Mouse (Mus musculus) small intestine, adult 2 months (tissue): ENCODE data around the gene Nans. TPM values are rescaled to one million over a fixed set of nuclear protein-coding genes. Genes with fewer than 3 reads are reported as not detected.

ENCODE experiments used
- H3K27ac ChIP-seq: fragments of 200-500 bp; 2 replicates; pipeline ENCODE4 v1.5.1; 2012; ENCODE audit warnings: low read depth, low read length, control low read depth, inconsistent platforms; ENCODE audit not compliant: insufficient read depth
- H3K27me3 ChIP-seq: fragments of 200-500 bp; 2 replicates; pipeline ENCODE4 v1.6.1; 2012; ENCODE audit warnings: mild to moderate bottlenecking, moderate library complexity, low read length, inconsistent platforms; ENCODE audit not compliant: control insufficient read depth, insufficient read depth
- H3K36me3 ChIP-seq: fragments of 200-500 bp; 2 replicates; pipeline ENCODE4 v1.6.1; 2012; ENCODE audit warnings: mild to moderate bottlenecking, low read length, control low read depth, inconsistent platforms; ENCODE audit not compliant: control insufficient read depth, insufficient read depth
- H3K4me1 ChIP-seq: fragments of 200-500 bp; 2 replicates; pipeline ENCODE4 v1.6.1; 2012; ENCODE audit warnings: low read length, inconsistent platforms, mixed read lengths; ENCODE audit not compliant: control insufficient read depth, insufficient read depth, insufficient read length
- H3K4me3 ChIP-seq: fragments of 200-500 bp; 2 replicates; pipeline ENCODE4 v1.5.1; 2012; ENCODE audit warnings: low read depth, mild to moderate bottlenecking, control low read depth, inconsistent platforms, low read length, moderate library complexity
- CTCF ChIP-seq: fragments of 200-500 bp; IDR thresholded peaks from 2 replicates; pipeline ENCODE4 v1.5.1; 2012; ENCODE audit warnings: low read depth, mild to moderate bottlenecking, control low read depth, inconsistent platforms, low read length, moderate library complexity, mixed read lengths; ENCODE audit not compliant: insufficient replicate concordance, insufficient read length; ENCODE audit errors: extremely low read depth
- POLR2A ChIP-seq: fragments of 200-500 bp; IDR thresholded peaks from 2 replicates; pipeline ENCODE4 v1.6.1; 2012; ENCODE audit warnings: low read depth, mild to moderate bottlenecking, control low read depth, inconsistent platforms, low read length, moderate library complexity
- WGBS: fragments of 180-500 bp; shearing (Covaris S2); methylation state at CpG from one replicate; pipeline ENCODE4 v1.1.7; 2018; 5-methylcytosine and 5-hydroxymethylcytosine counted together
- polyA plus RNA-seq: library from polyadenylated mRNA; depleted of rRNA; stranded (reverse); fragments of >200 nt; gene quantifications from 2 replicates; pipeline ENCODE4 v1.2.3, GENCODE M21; 2012

The Nans gene
- polyA plus RNA-seq, 1 experiment, result 36.0 TPM

GRCm38 (mm10) chr4:46526226-46526625, 37.2 kb downstream of the Nans start:
- peaks cover 34% of the 10 kb centered on the region for H3K36me3 ChIP-seq
- no peaks in the 10 kb centered on the region for H3K27me3 ChIP-seq
- WGBS, result 90% methylated on average over 3 of the region's 3 CpGs
- TF ChIP-seq POLR2A (no peak), CTCF (no peak)
- H3K27ac ChIP-seq, result no peak overlapping the region
- no peak overlapping the region for H3K4me3 ChIP-seq
- H3K4me1 ChIP-seq, result peaks cover 21% of the 10 kb centered on the region

DNA sequence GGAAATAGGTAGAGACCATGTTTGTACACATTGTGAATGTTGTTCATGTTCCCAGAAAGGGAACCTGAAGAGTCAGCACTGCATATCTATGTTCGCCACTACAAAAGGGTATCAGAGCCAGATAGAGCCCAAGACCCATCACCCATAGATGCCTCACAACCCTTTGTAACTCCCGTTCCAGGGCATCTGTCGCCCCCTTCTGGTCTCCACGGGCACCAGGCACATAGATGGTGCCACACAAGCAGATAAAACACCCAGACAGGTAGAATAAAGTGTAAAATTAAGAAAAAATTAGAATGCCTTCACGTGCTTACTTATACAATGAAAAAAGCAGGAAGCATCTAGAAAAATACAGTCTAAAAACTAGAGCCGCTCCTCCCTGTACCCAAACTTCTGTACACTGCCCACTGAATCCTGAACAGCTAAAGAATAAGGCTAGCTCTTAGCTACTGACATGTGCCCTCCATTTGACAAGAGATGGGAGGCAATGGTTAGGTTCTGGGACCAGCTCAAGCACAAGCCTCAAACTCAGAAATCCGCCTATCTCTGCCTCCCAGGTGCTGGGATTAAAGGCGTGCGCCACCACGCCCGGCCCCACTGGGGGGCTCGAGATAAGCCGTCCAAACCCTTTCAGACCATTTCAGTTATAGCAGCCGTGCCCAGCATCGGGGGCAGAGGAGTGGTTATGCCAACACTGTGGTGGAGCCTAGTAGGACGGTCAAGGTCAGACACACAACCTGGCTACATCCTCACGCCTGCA, 37.9 kb downstream of the Nans start:
- 31% methylated on average over 17 of the region's 17 CpGs for WGBS
- Histone ChIP-seq H3K36me3 (peaks cover 34% of the 10 kb centered on the region), H3K27me3 (no peaks in the 10 kb centered on the region), H3K4me3 (peak overlapping the region; percentile 61), H3K4me1 (peaks cover 21% of the 10 kb centered on the region), H3K27ac (peak overlapping the region; percentile 83)
- TF ChIP-seq CTCF, result peak; percentile 53; the same call in 1 of the 2 replicates
- no peak for TF ChIP-seq POLR2A

DNA sequence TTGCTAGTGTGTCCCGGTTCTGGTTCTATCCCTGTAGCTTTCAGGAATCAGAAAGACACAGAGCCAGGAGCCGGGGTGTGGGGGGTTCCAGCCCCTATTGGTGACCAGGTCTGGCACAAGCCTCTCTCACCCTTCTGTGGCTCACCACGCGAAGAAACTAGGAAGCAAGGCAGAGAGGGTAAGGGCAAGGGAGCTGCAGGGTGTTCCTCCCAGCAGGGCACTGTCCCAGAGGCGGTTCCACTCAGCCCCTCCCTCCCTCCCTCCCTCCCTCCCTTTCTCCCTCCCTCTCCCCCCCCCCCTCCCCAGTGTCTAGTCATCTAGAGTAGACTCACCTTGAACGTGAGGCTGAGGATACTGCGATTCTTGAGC, 38.5 kb downstream of the Nans start:
- 2% methylated on average over 6 of the region's 7 CpGs for WGBS
- Histone ChIP-seq H3K27ac (peak overlapping the region; percentile 84), H3K27me3 (no peaks in the 10 kb centered on the region)

GRCm38 (mm10) chr4:46529722-46530121, 40.7 kb downstream of the Nans start:
- no peaks in the 10 kb centered on the region for H3K27me3 ChIP-seq
- WGBS, result 18% methylated on average over 7 of the region's 7 CpGs
- peak overlapping the region; percentile 86 for H3K27ac ChIP-seq
- H3K4me3 ChIP-seq, result peak overlapping the region; percentile 17; the same call in 1 of the 2 replicates
- peaks cover 28% of the 10 kb centered on the region for H3K36me3 ChIP-seq
- peaks cover 22% of the 10 kb centered on the region for H3K4me1 ChIP-seq
- TF ChIP-seq CTCF (no peak), POLR2A (no peak)

More for the DNA sequence above, 38.5 kb downstream of the Nans start:
- H3K36me3 ChIP-seq, result peaks cover 33% of the 10 kb centered on the region
- peak overlapping the region; percentile 61 for H3K4me3 ChIP-seq
- peaks cover 21% of the 10 kb centered on the region for H3K4me1 ChIP-seq
- peak; percentile 41; the same call in 1 of the 2 replicates for TF ChIP-seq POLR2A
- TF ChIP-seq CTCF, result no peak

DNA sequence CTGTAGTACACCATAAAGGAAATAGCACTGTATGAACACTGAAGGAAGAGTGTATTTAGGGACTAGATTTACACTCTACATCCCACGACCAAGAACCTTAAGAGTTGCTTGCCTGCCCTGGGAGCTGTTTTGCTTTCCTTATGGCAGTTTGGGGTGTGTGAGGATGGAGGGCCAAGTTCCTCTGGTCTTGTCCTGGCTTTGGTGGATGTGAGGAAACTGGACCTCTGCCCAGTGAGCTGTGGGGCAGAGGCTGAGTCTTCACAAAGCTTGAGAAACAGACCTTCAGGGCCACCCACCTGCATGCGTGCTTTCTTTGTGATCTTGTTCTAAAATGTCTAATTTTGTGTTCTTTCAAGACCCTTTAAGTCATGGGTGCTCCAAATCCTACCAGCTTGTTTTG, 43.5 kb downstream of the Nans start:
- H3K4me1 ChIP-seq, result peaks cover 14% of the 10 kb centered on the region
- H3K27ac ChIP-seq, result no peak overlapping the region
- H3K36me3 ChIP-seq, result peaks cover 26% of the 10 kb centered on the region
- H3K4me3 ChIP-seq, result no peak overlapping the region
- TF ChIP-seq POLR2A (no peak), CTCF (no peak)
- no peaks in the 10 kb centered on the region for H3K27me3 ChIP-seq
- WGBS, result 79% methylated on average over 2 of the region's 2 CpGs

DNA sequence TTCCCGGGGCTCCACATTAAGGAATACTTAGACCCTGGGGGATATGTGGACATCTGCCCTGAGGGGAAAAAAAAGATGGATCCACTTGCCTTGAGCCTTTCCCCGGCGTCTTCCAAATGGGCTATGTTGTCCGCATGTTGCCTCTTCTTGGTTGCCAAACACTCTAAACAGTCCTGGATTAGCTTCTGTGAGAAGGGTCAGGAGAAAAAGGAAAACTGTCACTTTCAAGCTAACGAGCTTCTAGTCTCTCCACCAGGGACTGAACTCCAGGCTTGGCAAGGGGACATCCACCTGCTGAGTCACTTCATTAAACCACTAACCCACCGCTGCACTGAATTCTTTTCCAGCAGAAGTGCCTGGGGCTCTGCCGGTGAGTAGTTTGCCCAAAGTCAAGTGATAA, 43.9 kb downstream of the Nans start:
- Histone ChIP-seq H3K36me3 (peaks cover 30% of the 10 kb centered on the region), H3K4me1 (peaks cover 12% of the 10 kb centered on the region), H3K4me3 (no peak overlapping the region), H3K27ac (no peak overlapping the region), H3K27me3 (no peaks in the 10 kb centered on the region)
- 93% methylated on average over 7 of the region's 7 CpGs for WGBS
- TF ChIP-seq CTCF, result no peak
- TF ChIP-seq POLR2A, result no peak

DNA sequence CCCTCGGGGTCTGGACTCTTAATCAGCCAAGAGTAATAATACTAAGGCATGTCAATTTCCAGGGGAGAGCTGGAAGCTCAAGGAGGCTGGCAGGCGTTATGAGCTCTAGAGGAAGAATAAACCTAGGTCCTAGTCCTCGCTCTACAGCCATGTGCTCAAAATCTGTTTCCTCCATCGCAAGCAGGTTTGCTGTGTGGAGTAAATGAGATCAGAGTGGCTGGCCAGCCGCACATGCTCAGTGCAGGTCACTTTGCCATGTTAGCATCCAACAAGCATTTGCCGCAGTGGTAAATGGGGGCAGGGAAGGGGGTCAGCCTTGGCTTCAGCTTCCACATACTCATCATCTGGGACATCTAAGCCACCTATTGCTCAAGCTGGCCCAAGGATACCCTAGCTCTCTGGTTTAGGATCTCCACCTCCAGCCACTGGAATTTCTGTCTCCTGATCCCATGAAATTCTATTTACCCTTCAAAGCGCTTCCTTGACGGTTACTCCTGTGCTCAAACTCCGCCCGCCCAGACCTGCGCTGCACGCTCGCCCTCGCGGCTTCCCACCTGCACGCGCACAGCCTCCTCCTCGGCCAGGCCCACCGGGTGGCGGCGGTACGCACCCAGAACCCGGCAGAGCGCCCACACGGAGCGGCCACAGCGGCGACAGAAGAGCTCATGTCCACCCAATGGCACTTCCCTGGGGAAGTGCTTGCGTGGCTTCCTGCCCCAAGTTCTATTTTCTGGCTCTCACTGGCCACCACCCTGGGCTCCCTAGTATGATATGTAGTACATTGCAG, 45.1 kb downstream of the Nans start:
- Histone ChIP-seq H3K27me3 (no peaks in the 10 kb centered on the region), H3K4me1 (peaks cover 12% of the 10 kb centered on the region), H3K27ac (peak overlapping the region; percentile 98), H3K36me3 (peaks cover 36% of the 10 kb centered on the region), H3K4me3 (peak overlapping the region; percentile 76)
- peak; percentile 55; the same call in 1 of the 2 replicates for TF ChIP-seq POLR2A
- no peak for TF ChIP-seq CTCF
- 13% methylated on average over 29 of the region's 29 CpGs for WGBS
